Mouse (Mus musculus) G1E (cell line): ENCODE results near the gene Scd1.

Source experiments
- CTCF ChIP-seq: IDR thresholded peaks from 2 replicates; pipeline ENCODE4 v1.5.1; 2012; ENCODE audit warnings: low read depth, low read length, inconsistent platforms, mixed read lengths
- GATA1 ChIP-seq: IDR thresholded peaks from 2 replicates; pipeline ENCODE4 v1.6.1; 2012; ENCODE audit warnings: borderline replicate concordance, low read length, inconsistent platforms, mixed read lengths
- GATA2 ChIP-seq: IDR thresholded peaks from 2 replicates; pipeline ENCODE4 v1.6.1; 2012; ENCODE audit warnings: low read depth, low read length, inconsistent platforms, borderline replicate concordance

DNA sequence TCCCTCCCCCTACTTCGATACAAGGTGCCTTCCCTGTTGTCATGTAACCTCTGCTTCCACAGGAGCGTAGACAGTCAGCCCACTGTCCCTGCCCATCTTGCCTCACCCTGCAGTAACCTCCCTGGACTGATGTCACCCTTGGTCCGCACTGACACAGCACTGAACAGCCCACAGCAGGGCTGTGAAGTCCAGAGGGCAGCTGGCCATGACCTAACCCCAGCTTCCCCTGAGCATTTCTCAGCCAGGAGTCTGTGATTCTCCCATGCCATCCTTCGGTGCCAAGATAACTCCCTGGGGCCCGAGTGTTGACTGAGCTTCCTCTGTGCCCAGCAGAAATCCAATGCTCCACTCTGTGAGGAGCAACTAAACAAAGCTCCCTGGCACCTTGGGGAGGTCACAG lies 8.6 kb upstream of the Scd1 start:
- TF ChIP-seq CTCF (no peak), GATA2 (no peak), GATA1 (no peak)
